Mouse (Mus musculus) heart, adult 2 months (tissue): Measurements from ENCODE around the gene Foxp1. TPM values are rescaled to one million over a fixed set of nuclear protein-coding genes. Genes with fewer than 3 reads are reported as not detected.

Experiments used
- DNase-seq, 2 experiments: peaks; one replicate each; pipeline ENCODE4 v3.0.0; 2021
- H3K27ac ChIP-seq: fragments of 200-600 bp; 2 replicates; pipeline ENCODE4 v1.8.1; 2022
- H3K27me3 ChIP-seq: fragments of 200-500 bp; 2 replicates; pipeline ENCODE4 v1.6.1; 2012; ENCODE audit warnings: mild to moderate bottlenecking, low read length, inconsistent platforms, mixed read lengths; ENCODE audit not compliant: control insufficient read depth, insufficient read depth
- H3K36me3 ChIP-seq: fragments of 200-500 bp; 2 replicates; pipeline ENCODE4 v1.6.1; 2012; ENCODE audit warnings: low read length, inconsistent platforms; ENCODE audit not compliant: control insufficient read depth, insufficient read depth
- H3K4me1 ChIP-seq: fragments of 200-500 bp; 2 replicates; pipeline ENCODE4 v1.6.1; 2011; ENCODE audit warnings: low read length; ENCODE audit not compliant: control insufficient read depth, insufficient read depth
- H3K4me3 ChIP-seq: fragments of 200-600 bp; 2 replicates; pipeline ENCODE4 v1.8.1; 2022
- H3K79me2 ChIP-seq: fragments of 200-500 bp; replicated peaks from 2 replicates; pipeline ENCODE4 v1.6.1; 2012; ENCODE audit warnings: mild to moderate bottlenecking, inconsistent platforms, low read length, moderate library complexity, mixed read lengths; ENCODE audit not compliant: control insufficient read depth, insufficient read depth
- H3K9ac ChIP-seq: fragments of 200-500 bp; 2 replicates; pipeline ENCODE4 v1.6.1; 2012; ENCODE audit warnings: low read depth, mild to moderate bottlenecking, control low read depth, inconsistent platforms, low read length, mixed read lengths
- CTCF ChIP-seq: fragments of 200-600 bp; IDR thresholded peaks from 2 replicates; pipeline ENCODE4 v1.8.1; 2022; ENCODE audit warnings: antibody characterized with exemption, mild to moderate bottlenecking, moderate library complexity
- EP300 ChIP-seq: fragments of 200-500 bp; IDR thresholded peaks from 2 replicates; pipeline ENCODE4 v1.6.1; 2011; ENCODE audit warnings: low read depth, low read length, control low read depth; ENCODE audit not compliant: insufficient read depth
- POLR2A ChIP-seq: fragments of 200-500 bp; IDR thresholded peaks from 2 replicates; pipeline ENCODE4 v1.6.1; 2011; ENCODE audit warnings: mild to moderate bottlenecking, low read depth, low read length, control low read depth; ENCODE audit not compliant: insufficient read depth
- WGBS: fragments of 180-500 bp; shearing (Covaris S2); methylation state at CpG from one replicate; pipeline ENCODE4 v1.1.7; 2018; 5-methylcytosine and 5-hydroxymethylcytosine counted together
- intact Hi-C: fragments of 180-260 bp; cut with DNase I; formaldehyde crosslinking; loops from one replicate; pipeline ENCODE4 v1.15.1; 2025
- polyA plus RNA-seq: library from polyadenylated mRNA; depleted of rRNA; stranded (reverse); fragments of >200 nt; gene quantifications from 2 replicates; pipeline ENCODE4 v1.2.3, GENCODE M21; 2012
- total RNA-seq, 2 experiments: library from RNA; stranded (reverse); gene quantifications; 2 replicates each; pipeline ENCODE4 v1.2.3; 2021

Gene Foxp1
- total and polyA plus RNA-seq, 3 experiments = 22.9 to 31.6 (median 26.4) TPM

DNA sequence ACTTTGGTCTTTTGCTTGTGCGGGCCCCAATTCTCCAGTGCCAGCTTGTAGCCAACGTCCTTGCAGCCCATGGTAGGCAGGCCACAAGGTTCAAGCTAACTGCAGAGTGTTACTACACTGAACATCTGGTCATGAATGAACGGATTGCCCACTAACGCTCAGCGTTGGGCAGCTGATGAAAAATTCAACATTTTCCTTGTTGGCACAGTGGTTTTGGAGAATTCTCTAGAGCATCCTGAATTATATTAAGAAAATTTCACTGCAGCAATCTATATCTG is 183.2 kb downstream of the Foxp1 start:
- Histone ChIP-seq H3K79me2 (no peaks in the 10 kb centered on the region), H3K4me3 (no peak overlapping the region), H3K36me3 (peaks cover 5% of the 10 kb centered on the region), H3K27me3 (no peaks in the 10 kb centered on the region), H3K27ac (no peak overlapping the region), H3K4me1 (peaks cover 13% of the 10 kb centered on the region), H3K9ac (no peak overlapping the region)
- 81% methylated on average over 5 of the region's 5 CpGs for WGBS
- TF ChIP-seq EP300 = no peak
- no peak for DNase-seq
- intact Hi-C loops = loop anchor here (5.0 kb wide), 2 partner anchors 38 to 103 kb away; no protein-coding TSS in a partner anchor

DNA sequence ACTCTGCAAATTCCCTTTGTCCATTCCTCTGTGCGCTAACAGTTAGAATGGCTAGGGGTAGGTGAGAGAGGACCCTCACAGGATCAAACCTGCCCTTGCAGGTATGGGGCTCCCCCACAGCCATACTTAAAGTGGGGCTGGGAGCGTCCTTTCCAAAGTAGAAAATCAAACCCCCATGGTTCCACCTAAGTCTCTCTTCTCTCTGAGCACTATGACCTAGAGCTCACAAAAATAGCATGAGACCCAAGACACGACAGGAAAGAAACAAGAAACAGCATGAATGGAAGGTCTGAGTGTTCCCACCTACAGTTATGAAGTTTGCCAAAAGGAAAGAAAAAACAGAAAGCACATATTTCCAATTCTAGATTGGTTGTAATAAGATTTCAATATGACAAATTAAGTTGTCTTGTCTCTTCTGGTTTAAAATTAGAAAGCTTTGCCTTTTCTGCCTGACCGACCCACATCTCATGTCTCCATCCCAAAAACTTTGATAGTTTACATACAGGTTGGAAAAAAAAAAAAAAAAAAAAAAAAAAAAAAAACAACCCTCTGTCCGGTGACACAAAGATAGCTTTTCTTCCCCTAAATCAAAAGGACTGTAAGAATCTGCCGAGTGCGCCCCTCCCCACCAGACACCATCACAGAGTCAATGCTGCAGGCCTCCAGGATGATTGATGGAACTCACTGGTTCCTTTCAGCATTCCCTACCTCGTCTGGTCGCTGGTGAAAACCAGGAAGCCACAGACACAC is 183.8 kb downstream of the Foxp1 start:
- Histone ChIP-seq H3K27me3 (no peaks in the 10 kb centered on the region), H3K79me2 (no peaks in the 10 kb centered on the region), H3K4me1 (peaks cover 13% of the 10 kb centered on the region), H3K9ac (no peak overlapping the region), H3K36me3 (peaks cover 5% of the 10 kb centered on the region), H3K27ac (no peak overlapping the region), H3K4me3 (no peak overlapping the region)
- DNase-seq = no peak
- TF ChIP-seq POLR2A (no peak), EP300 (no peak), CTCF (no peak)
- 78% methylated on average over 9 of the region's 9 CpGs for WGBS
- intact Hi-C loops = loop anchor here (5.0 kb wide), 2 partner anchors 39 to 104 kb away; no protein-coding TSS in a partner anchor

DNA sequence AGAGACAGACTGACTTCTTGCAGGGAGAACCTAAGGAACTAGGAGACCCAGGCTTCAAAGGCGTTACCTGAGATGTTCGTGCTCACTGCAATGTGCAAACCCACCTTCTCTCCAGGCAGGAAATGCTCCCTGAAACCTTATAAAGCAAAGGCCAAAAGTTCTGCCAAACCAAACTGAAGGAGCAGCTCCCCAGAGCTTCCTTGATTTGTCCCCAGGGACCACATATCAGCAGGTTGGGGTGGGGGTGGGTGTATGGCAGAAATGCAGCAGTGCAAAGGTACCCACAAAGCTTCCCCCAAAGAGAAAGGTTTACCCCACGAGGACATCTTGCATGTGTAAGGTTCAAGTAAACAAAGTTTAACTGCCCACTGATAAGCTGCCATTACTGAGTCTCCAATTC is 184.3 kb downstream of the Foxp1 start:
- intact Hi-C loops = loop anchor here (5.0 kb wide), 2 partner anchors 39 to 104 kb away; no protein-coding TSS in a partner anchor
- TF ChIP-seq EP300 (no peak), POLR2A (no peak), CTCF (no peak)
- H3K4me3 ChIP-seq = no peak overlapping the region
- no peak overlapping the region for H3K9ac ChIP-seq
- H3K79me2 ChIP-seq = no peaks in the 10 kb centered on the region
- no peak overlapping the region for H3K27ac ChIP-seq
- H3K27me3 ChIP-seq = no peaks in the 10 kb centered on the region
- 33% methylated on average over 3 of the region's 3 CpGs for WGBS
- H3K4me1 ChIP-seq = peaks cover 13% of the 10 kb centered on the region
- no peak for DNase-seq
- H3K36me3 ChIP-seq = peaks cover 5% of the 10 kb centered on the region

DNA sequence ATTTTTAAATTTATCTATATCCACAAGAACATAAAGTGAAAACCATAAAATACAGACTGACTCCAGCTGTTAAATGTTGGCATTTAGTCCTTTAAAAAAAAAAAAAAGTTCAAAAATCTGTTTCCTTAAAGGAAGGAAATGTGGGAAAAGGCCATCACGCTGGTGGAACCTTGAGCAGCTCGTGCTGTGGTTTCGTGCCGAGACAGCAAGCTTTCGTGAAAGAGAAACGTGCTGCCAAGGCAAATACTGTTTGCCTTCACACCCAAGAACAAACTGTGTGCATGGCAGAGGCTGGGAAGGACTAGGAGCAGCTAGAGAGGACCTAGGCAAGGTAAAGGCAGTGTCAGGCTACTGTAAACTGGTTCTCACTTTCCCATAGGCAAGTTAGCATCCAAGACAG is 184.9 kb downstream of the Foxp1 start:
- Histone ChIP-seq H3K79me2 (no peaks in the 10 kb centered on the region), H3K36me3 (peaks cover 5% of the 10 kb centered on the region), H3K9ac (no peak overlapping the region), H3K27ac (no peak overlapping the region), H3K4me3 (no peak overlapping the region), H3K4me1 (peaks cover 13% of the 10 kb centered on the region), H3K27me3 (no peaks in the 10 kb centered on the region)
- peak; percentile 36 to 38 for DNase-seq
- TF ChIP-seq EP300 (no peak), POLR2A (no peak), CTCF (no peak)
- intact Hi-C loops = loop anchor here (5.0 kb wide), 2 partner anchors 40 to 105 kb away; no protein-coding TSS in a partner anchor
- WGBS = 42% methylated on average over 6 of the region's 6 CpGs

DNA sequence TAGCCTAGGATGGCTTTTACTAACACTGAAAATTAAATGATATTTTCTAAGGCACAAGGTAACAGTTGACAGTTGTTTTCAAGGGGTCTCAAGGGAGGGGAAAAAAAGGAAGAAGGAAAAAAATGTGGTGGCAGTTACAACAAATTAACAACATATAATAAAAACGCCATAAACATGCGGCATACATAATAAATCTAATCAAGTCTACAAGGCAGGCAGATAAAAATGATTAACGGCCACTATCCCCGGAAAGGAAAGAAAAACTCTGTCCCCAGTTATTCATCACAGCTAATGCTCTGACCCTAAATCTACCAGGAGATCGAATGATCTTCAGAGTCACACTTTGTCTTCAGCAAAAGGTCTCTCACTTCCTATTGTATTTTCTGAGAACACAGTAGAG is 186.3 kb downstream of the Foxp1 start:
- H3K9ac ChIP-seq = no peak overlapping the region
- no peak for DNase-seq
- no peak overlapping the region for H3K4me3 ChIP-seq
- peaks cover 5% of the 10 kb centered on the region for H3K36me3 ChIP-seq
- H3K4me1 ChIP-seq = peaks cover 13% of the 10 kb centered on the region
- intact Hi-C loops = loop anchor here (5.0 kb wide), 2 partner anchors 41 to 106 kb away; no protein-coding TSS in a partner anchor
- no peaks in the 10 kb centered on the region for H3K27me3 ChIP-seq
- WGBS = 84% methylated on average over 5 of the region's 5 CpGs
- H3K27ac ChIP-seq = no peak overlapping the region; the same call in 1 of the 2 replicates
- H3K79me2 ChIP-seq = no peaks in the 10 kb centered on the region; the same call in 1 of the 2 replicates
- TF ChIP-seq EP300 (no peak), CTCF (no peak), POLR2A (no peak)

DNA sequence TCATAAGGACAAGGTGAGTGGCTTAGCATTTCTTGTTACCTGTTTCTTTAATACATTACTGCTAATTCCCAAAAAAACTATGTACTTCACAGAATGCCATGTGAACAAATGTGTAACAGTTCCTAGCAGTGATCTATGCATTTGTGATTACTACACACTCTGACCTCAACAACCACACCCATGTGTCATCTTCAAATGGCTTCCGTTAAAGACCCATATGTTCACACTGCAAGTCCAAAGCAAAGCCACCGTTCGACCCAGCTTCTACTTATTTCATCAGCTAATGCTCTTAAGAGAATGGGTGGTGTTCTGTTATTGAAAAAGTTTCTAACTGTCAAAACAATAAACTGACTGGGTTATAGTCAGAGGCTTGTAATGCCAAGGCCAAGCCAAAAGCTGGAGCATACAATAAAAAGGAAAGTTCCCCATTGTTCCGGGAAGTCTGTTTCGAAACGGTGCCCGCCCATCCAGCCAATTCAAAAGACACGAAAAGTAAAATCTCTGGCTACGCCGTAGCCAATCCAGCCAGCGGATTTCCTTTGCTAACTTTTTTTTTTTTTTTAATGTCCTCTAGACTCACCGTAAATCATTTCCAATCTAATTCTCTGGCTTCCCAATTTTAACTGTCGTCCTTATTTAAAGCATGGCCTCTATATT is 187.2 kb downstream of the Foxp1 start:
- TF ChIP-seq EP300 (no peak), CTCF (no peak), POLR2A (no peak)
- H3K9ac ChIP-seq = no peak overlapping the region
- H3K4me1 ChIP-seq = peaks cover 13% of the 10 kb centered on the region
- H3K27me3 ChIP-seq = no peaks in the 10 kb centered on the region
- DNase-seq = peak in 1 of 2 experiments; percentile 58
- peak overlapping the region; percentile 45 for H3K27ac ChIP-seq
- no peak overlapping the region for H3K4me3 ChIP-seq
- 56% methylated on average over 13 of the region's 13 CpGs for WGBS
- no peaks in the 10 kb centered on the region; the same call in 1 of the 2 replicates for H3K79me2 ChIP-seq
- intact Hi-C loops = loop anchor here (5.0 kb wide), 2 partner anchors 42 to 107 kb away; no protein-coding TSS in a partner anchor
- peaks cover 5% of the 10 kb centered on the region for H3K36me3 ChIP-seq
